Mouse (Mus musculus): ENCODE measurements around the gene Rcn3.

GRCm38 (mm10) chr7:45134544-45135026 lies 42.6 kb upstream of the Rcn3 start:
- no peak for TF ChIP-seq CTCF (IDR thresholded peaks at IDR 0.05; ENCODE audit: borderline replicate concordance, insufficient read depth, low read length)
- no peak for TF ChIP-seq POLR2A (IDR thresholded peaks at IDR 0.05; ENCODE audit: low read depth, low read length)

Data from embryonic fibroblast, embryonic 13.5 days (primary cell).